Mouse (Mus musculus): ENCODE measurements around the gene Serpina3a. TPM values are rescaled to one million over a fixed set of nuclear protein-coding genes. Genes with fewer than 3 reads are reported as not detected.
"Not testable (repeated sequence)": the region's sequence is repeated elsewhere in the genome, so short reads cannot be mapped to it uniquely, and the experiment has no call there.

Gene Serpina3a
- not detected for total RNA-seq (2021)
- long read RNA-seq, experiment 1: 0 reads
- long read RNA-seq, experiment 2: 0 reads

DNA sequence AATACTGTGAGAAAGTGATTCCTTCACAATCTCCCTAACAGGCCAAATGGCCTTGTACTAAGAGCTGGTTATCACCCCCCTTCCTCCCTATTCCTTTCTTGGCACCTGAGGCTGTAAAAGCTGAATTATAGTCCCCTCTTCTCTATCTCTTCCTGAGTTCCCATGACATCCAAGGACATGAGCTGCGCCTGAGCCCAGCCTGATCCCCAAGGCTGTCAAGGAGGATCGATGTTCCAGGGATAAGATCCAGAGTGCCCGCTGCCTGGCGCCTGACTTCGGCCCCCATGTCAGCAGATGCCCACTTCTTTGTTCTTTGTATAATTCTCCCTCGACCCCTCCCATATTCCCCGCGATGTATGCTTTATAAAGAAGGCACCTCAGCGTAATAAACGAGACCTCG is at the start of gene Serpina3a:
Gene Serpina3a (plus strand): TSS at position 392 of the 400 bp plus-strand sequence.
- not testable (repeated sequence) for DNase-seq

GRCm38 (mm10) chr12:104064532-104064931 is 48.0 kb upstream of the Serpina3a start:
- DNase-seq: no peak

GRCm38 (mm10) chr12:104064996-104065395 is 47.5 kb upstream of the Serpina3a start:
- DNase-seq: no peak

DNA sequence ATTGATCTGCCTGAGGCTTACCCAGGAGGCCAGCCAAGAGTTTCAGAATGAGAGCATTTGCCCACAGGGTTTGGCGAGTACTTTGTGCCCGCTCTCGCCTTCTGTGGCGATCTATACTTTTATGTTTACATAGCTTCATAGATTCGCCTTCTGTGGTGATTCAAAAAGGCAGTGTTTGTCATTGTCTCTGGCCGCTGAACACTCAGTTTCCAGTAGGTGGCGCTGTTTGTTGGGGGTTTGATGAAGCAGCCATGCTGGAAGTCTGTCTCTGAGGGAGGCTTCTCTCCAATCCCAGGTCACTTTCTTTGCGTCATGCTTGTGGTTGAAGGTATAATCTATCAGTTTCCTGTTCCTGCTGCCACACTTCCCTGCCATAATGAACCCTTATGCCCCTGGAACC is 46.3 kb upstream of the Serpina3a start:
- DNase-seq: peak; percentile 84

DNA sequence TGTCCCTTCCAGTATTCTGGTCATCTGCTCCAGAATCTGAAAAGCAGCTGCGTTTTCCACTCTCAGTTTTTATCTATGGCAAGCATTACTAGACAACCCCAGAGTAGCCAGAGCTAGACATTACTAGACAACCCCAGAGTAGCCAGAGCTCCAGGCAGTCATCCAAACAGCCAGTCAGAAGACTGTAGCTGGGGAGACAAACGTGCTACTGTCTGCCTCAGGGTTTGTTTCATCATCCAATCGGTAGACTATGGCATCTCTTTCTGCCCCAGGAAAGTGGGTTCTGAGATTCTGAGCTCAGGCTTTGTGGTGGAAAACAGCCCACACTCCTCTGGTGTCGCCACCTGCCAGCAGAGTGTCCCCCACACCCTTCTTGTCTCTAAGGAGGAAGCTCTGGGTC is 45.0 kb upstream of the Serpina3a start:
- peak; percentile 74 for DNase-seq

- peak; percentile 87 for DNase-seq
These were observed 42.9 kb upstream of the Serpina3a start for GRCm38 (mm10) chr12:104069620-104070019.

DNA sequence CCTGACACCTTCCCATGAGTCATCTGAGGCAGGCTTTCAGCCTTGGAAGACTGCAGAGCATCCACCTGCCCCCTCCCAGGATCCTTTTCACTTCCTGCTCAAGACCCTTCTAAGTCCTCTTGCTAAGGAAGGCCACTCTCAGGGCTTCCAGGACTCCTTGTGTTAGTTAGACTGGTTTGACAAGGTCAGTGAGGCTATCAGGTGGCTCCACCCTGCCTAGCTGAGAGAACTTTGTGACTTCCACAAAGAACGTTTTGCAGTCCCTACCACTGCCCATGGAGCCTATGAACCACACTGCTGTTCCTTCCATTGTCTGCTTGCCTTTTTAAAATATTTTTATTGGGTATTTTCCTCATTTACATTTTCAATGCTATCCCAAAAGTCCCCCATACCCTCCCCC is 40.8 kb upstream of the Serpina3a start:
- DNase-seq: no peak

- no peak for DNase-seq
These were observed 40.2 kb upstream of the Serpina3a start for GRCm38 (mm10) chr12:104072286-104072685.

DNA sequence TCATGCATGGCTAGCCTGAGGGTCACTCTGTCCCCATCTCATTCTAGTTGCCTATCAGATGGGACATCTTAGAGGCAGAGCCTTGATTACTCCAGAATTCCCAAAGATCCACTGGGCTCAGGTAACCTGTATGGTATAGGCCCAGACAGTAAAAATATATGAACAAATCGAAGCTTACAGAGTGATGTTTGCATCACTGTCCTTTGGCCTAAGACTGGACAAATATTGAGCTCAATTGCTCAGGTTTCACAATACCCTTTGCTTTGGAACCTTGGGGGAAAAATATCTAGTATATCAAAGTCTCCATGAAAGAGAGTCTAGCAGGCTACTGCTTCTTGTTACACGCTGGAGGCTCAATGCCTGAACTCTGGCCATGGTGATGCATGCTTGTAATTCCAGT is 22.4 kb upstream of the Serpina3a start:
- no peak for DNase-seq

- DNase-seq: no peak
These were observed 21.2 kb upstream of the Serpina3a start for GRCm38 (mm10) chr12:104091303-104091702.

- no peak for DNase-seq
These were observed 11.8 kb upstream of the Serpina3a start, which contains the start of gene Serpina5 for GRCm38 (mm10) chr12:104100768-104101167. Gene Serpina5 (plus strand): TSS chr12:104101113.

DNA sequence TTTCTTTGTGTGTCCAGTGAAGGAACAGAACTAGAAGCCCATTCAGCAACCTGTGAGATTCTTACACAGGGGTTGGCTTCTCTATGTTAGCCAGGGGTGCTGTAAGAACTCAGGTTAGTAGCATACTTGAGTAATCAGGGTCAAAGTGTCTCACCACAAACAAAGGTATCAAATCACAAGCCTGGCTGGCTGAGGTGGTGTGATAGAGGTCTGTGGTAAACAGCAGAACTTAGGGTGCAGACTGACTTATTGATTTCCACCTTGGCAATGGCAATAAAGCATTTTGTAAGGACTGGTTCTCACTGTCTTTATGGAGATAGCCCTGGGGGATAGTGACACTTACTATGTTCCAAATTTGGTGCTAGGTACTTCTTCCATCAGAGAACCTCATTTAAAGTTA is 6.7 kb upstream of the Serpina3a start:
- no peak for DNase-seq

GRCm38 (mm10) chr12:104106919-104107318 is 5.6 kb upstream of the Serpina3a start:
- DNase-seq: no peak

DNA sequence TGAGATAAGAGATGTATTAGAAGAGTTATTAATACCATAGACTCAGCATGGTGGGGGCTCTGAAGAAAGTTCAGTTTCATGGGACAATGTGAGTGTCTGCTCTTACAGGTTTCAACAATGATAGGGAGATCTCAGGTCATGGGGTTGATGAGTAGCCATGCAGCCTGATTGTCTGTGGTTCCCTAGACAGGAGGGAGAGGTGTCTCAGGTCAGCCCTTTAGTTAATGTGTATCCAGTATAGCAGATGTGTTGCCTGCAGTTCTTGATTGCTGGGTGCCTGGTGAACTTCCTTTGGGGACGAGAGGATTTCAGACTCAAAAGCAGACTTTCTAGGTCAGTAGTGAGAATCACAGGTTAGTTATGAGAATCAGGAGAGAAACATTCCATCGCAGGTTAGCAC is 4.0 kb upstream of the Serpina3a start:
- no peak for DNase-seq

- DNase-seq: peak; percentile 22
These were observed 2.5 kb downstream of the Serpina3a start for GRCm38 (mm10) chr12:104114921-104115579.

- DNase-seq: no peak
These were observed 10.6 kb downstream of the Serpina3a start for GRCm38 (mm10) chr12:104123097-104123496.

GRCm38 (mm10) chr12:104123996-104124395 is 11.5 kb downstream of the Serpina3a start:
- no peak for DNase-seq

- DNase-seq: no peak
These were observed 12.6 kb downstream of the Serpina3a start for GRCm38 (mm10) chr12:104125021-104125560.

DNA sequence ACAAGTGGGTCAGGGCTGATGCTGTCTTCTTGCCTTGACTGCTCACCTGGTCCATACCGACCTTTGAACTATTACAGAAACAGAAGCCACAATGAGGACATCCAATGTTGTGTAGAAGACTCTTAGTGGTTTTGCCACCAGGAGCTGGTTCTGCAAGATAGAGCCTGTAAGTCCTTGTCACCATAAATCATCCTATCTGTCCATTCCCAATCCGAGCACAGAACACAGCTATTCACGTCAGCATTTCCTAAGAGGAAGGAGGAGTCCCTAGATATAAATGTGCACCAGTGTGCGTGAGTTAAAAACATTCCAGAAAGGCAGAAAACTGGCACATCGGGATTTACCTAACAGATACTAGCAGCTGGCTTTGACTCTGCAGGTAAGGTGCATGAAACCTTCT is 15.2 kb downstream of the Serpina3a start, which contains the start of gene Serpina3b:
Gene Serpina3b (plus strand): TSS at position 301 of the 400 bp plus-strand sequence.
- DNase-seq: no peak

DNA sequence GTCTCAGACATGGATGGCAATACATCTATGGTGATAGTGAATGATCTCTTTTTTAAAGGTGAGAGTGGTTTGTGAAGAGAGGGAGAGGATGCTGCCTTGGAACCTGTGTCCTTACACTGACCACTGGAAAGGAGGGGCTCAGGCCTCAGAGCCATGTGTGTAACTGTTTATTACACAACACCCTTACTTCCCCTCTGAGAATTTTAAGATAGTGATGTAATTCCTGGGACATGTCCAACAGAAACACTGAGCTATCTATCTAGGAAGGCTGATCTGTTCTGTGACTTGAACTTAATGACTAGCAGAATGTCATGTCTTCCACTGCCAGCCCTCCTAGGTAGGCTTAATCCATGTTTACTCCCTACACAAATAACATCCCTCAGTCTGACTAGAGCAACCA is 18.5 kb downstream of the Serpina3a start:
- DNase-seq: no peak

DNA sequence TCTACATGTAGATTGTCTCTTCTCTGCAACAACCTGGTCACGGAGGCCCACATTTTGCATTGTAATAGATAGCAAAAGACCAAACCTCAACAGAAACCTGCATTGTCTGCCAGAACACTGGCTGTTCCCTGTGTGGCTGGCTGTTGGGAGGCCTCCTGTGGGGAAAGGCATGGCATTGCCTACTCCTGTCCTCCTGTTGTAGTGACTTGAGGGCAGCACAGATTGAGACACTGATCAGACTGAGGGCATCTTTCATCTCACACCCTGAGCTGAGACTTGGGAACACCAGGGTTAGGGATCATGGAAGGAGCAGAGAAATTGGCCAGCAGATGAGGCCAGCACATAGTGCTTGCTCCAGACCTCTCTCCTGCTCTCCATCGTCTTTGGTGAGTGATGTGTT is 25.7 kb downstream of the Serpina3a start:
- no peak for DNase-seq

- DNase-seq: no peak
These were observed 28.1 kb downstream of the Serpina3a start for GRCm38 (mm10) chr12:104140543-104141103.

DNA sequence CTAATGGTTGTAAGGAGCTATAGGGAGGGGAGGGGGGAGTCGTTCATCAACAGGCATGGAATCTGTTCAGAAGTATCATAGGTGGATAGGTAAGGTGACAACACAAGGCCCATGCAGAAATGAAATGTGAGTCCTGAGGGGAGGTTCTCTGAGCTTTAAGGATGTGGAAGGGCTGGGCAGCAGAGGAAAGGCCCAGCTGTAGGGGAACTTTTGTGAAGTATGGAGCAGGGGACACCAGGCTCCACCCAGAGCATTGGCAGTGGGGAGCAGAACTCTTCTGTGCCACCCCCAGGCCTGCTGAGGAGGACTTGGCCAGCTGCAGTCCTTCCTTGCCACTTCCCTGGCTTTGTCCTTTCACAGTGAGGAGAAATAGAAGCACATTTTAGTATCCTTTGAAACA is 29.0 kb downstream of the Serpina3a start:
- no peak for DNase-seq

- DNase-seq: no peak
These were observed 29.9 kb downstream of the Serpina3a start for GRCm38 (mm10) chr12:104142427-104142826.
